Mouse (Mus musculus) ES-E14 (cell line): ENCODE measurements around the gene Gpr160. TPM values are rescaled to one million over a fixed set of nuclear protein-coding genes. Genes with fewer than 3 reads are reported as not detected.

Source experiments
- DNase-seq: peaks from one replicate; pipeline ENCODE4 v3.0.0-alpha.2; 2013; ENCODE audit warnings: low read depth, low spot score
- H3K27ac ChIP-seq: 2 replicates; pipeline ENCODE4 v1.5.1; 2012; ENCODE audit warnings: low read depth, mild to moderate bottlenecking, low read length, moderate library complexity, mixed read lengths; ENCODE audit not compliant: poor library complexity, insufficient read depth, severe bottlenecking
- H3K36me3 ChIP-seq: 2 replicates; pipeline ENCODE4 v1.6.1; 2012; ENCODE audit warnings: mild to moderate bottlenecking, low read length, moderate library complexity, mixed read lengths; ENCODE audit not compliant: control insufficient read depth, poor library complexity, insufficient read depth, severe bottlenecking
- H3K4me1 ChIP-seq, 2 experiments: fragments of 150-350 bp in 1 of 2; sonication (generic) in 1 of 2; 2 replicates each; pipeline ENCODE4 v1.6.1; 2012; ENCODE audit warnings: low read length in 2 of 2, mild to moderate bottlenecking in 1 of 2, mixed read lengths in 1 of 2; ENCODE audit not compliant: control insufficient read depth in 2 of 2, insufficient read depth in 2 of 2, poor library complexity in 1 of 2
- H3K4me3 ChIP-seq, 2 experiments: fragments of 150-350 bp in 1 of 2; sonication (generic) in 1 of 2; 2 replicates each; pipeline ENCODE4 v1.5.1; 2012; ENCODE audit warnings: low read length in 2 of 2, low read depth in 1 of 2, mild to moderate bottlenecking in 1 of 2, mixed read lengths in 1 of 2; ENCODE audit not compliant: insufficient read depth in 1 of 2, poor library complexity in 1 of 2, severe bottlenecking in 1 of 2
- H3K9ac ChIP-seq: 2 replicates; pipeline ENCODE4 v1.6.1; 2012; ENCODE audit warnings: low read depth, mild to moderate bottlenecking, low read length, mixed read lengths; ENCODE audit not compliant: poor library complexity, insufficient read depth, severe bottlenecking
- H3K9me3 ChIP-seq: fragments of 150-350 bp; sonication (generic); 2 replicates; pipeline ENCODE4 v1.6.1; 2012; ENCODE audit warnings: low read depth, mild to moderate bottlenecking, low read length; ENCODE audit not compliant: control insufficient read depth, insufficient read depth
- CHD2 ChIP-seq: IDR thresholded peaks from 2 replicates; pipeline ENCODE4 v1.6.1; 2014; ENCODE audit warnings: mild to moderate bottlenecking, low read depth, low read length, inconsistent platforms
- HCFC1 ChIP-seq: IDR thresholded peaks from 2 replicates; pipeline ENCODE4 v1.6.1; 2012; ENCODE audit warnings: low read length, inconsistent platforms, borderline replicate concordance; ENCODE audit not compliant: insufficient read depth
- MAFK ChIP-seq: IDR thresholded peaks from 2 replicates; pipeline ENCODE4 v1.6.1; 2014; ENCODE audit warnings: mild to moderate bottlenecking, low read depth, low read length, inconsistent platforms; ENCODE audit not compliant: insufficient read depth
- ZC3H11A ChIP-seq: IDR thresholded peaks from 2 replicates; pipeline ENCODE4 v1.6.1; 2012; ENCODE audit warnings: low read depth, mild to moderate bottlenecking, inconsistent platforms, low read length, borderline replicate concordance
- ZNF384 ChIP-seq: IDR thresholded peaks from 2 replicates; pipeline ENCODE4 v1.6.1; 2012; ENCODE audit warnings: low read depth, low read length, inconsistent platforms
- in situ Hi-C, 2 experiments: fragments of 600-800 bp; cut with MboI; formaldehyde crosslinking; loops; one replicate each; pipeline ENCODE4 v1.15.1; 2025; ENCODE audit warnings: low sequenced_read_pairs in 2 of 2, inconsistent platforms in 1 of 2; ENCODE audit not compliant: unreplicated experiment in 2 of 2
- total RNA-seq: library from RNA; depleted of rRNA; stranded (reverse); fragments of 300-350 nt; gene quantifications from 2 replicates; pipeline ENCODE4 v1.2.3, GENCODE M21; 2012; rRNA removed

The Gpr160 gene
- 12.6 and 15.8 TPM in 2 replicates for total RNA-seq

DNA sequence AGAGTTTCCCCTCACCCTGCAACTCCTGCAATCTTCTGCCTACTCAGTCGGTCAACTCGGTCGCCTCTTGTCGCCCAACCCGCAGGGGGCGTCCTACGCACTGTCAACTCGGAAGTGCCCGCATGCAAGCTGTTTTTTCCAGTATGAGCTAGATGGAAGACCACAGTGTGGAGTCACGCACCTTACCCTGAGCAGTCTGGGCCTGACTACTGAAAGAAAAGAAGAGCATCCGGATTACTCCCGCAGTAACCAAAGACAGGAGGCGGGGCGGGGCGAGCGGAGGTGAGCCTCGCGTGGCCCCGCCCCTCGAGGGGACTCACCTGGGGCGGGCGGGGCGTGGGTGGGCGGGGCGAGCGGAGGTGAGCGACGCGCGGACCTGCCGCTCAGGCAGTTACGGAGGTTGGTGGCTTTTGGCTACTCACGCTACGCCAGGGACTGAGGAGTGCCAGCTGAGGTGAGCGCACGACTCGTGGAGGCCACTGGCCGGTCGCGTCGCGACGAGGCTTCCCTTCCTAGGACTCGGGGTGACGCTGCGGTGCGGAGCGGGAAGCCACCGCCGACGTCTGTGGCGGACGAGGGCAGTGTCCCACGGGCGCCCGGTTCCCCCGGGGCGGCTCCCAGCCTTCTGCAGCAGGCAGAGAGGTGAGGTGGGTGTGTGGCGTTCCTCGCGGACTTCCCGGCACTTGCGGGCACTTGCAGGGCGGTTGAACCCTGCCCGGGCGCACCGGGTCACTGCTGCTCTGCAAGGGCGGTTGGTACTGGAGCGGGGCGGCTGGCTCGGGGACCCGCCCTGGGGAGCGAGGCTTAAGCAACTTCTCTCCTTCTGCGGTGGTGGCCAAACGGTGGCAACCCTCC is at the start of gene Gpr160:
TSS of gene Gpr160 (plus strand) at position 347 of the 855 bp plus-strand sequence.
- H3K9me3 ChIP-seq = no peaks in the 10 kb centered on the region
- in situ Hi-C loops = no loop called here
- H3K4me3 ChIP-seq = peak within 1 kb of the TSS; percentile 89
- H3K9ac ChIP-seq = peak within 1 kb of the TSS; percentile 86
- no peak for TF ChIP-seq MAFK
- TF ChIP-seq HCFC1 = no peak; the same call in 1 of the 2 replicates
- no peak for TF ChIP-seq ZNF384
- TF ChIP-seq ZC3H11A = no peak
- TF ChIP-seq CHD2 = no peak
- H3K4me1 ChIP-seq = peaks cover 3 to 7% of the 10 kb centered on the region in 2 experiments; a peak in 3 of 4 replicates
- H3K27ac ChIP-seq = peak within 1 kb of the TSS; percentile 35; the same call in 1 of the 2 replicates
- no peaks in the 10 kb centered on the region for H3K36me3 ChIP-seq
- peak; percentile 69 for DNase-seq

DNA sequence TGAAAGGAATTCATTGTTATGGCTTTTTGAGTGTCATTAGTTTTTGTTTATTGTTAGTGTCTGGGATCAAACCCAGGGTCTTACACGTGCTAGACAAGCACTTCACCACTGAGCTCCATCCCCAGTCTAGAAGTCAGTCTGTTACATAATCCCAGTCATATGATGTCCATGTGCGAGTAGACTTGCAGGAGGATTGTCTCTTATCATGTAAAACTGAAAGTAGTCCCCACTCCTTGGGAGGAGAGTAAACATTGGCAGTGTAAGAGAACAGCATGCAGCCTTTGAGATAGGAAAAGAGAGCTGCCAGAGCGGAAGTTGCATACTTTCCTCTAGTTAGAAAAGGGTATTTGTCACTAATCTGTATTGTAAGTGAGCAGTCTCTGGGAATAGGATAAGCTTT is 42.9 kb upstream of the Gpr160 start:
- Histone ChIP-seq H3K36me3 (peaks cover 10% of the 10 kb centered on the region), H3K4me3 (no peak overlapping the region), H3K9me3 (no peaks in the 10 kb centered on the region), H3K9ac (no peak overlapping the region), H3K27ac (no peak overlapping the region), H3K4me1 (no peaks in the 10 kb centered on the region)
- DNase-seq = no peak
- in situ Hi-C loops = no loop called here
- TF ChIP-seq HCFC1 (no peak), ZNF384 (no peak), MAFK (no peak), ZC3H11A (no peak), CHD2 (no peak)

DNA sequence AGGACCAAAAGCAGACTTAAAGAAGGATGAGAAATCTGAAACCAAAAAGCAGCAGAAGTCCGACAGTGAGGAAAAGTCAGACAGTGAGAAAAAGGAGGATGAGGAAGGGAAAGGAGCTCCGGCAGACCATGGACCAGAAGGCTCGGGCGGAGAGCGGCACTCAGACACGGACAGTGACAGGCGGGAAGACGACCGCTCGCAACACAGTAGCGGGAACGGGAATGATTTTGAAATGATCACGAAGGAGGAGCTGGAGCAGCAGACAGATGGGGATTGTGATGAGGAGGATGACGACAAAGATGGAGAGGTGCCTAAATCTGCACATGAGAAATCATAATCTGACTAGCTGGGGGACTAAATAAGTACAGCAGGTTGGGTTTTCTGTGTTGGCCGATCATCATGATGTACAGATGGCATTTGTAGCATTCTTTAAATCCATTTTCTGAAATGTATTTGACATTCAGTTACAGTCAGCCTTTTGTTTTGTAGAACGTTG is 37.1 kb upstream of the Gpr160 start:
- TF ChIP-seq MAFK = no peak
- TF ChIP-seq ZC3H11A = no peak
- TF ChIP-seq HCFC1 = no peak
- TF ChIP-seq CHD2 = no peak
- TF ChIP-seq ZNF384 = no peak
- H3K9me3 ChIP-seq = no peaks in the 10 kb centered on the region
- H3K36me3 ChIP-seq = peaks cover 14% of the 10 kb centered on the region
- H3K4me1 ChIP-seq = no peaks in the 10 kb centered on the region
- no peak overlapping the region for H3K27ac ChIP-seq
- no peak for DNase-seq
- no peak overlapping the region for H3K9ac ChIP-seq
- no peak overlapping the region for H3K4me3 ChIP-seq
- in situ Hi-C loops = no loop called here

DNA sequence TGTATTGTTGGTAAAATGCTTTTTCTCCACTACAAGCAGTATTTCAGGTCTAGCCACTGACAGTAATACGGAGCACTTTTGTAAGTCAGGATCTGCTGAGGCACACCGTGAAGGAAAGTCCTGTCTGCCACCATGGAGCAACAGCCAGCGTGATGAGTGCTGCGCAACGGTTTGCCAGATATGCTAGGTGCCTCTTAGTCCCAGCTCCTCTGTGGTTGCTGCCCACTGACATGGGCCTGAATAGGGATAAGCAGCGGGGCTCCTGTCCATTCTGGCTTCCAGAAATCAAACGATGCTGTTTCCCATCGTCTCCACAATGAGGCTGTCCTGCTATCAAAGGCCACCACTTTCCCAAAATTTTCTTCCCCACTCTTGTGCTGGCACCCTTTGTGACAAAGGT is 33.6 kb upstream of the Gpr160 start:
- no peaks in the 10 kb centered on the region for H3K9me3 ChIP-seq
- no peak overlapping the region for H3K4me3 ChIP-seq
- H3K4me1 ChIP-seq = no peaks in the 10 kb centered on the region
- no peak for DNase-seq
- H3K9ac ChIP-seq = no peak overlapping the region
- TF ChIP-seq MAFK = no peak
- H3K36me3 ChIP-seq = peaks cover 11% of the 10 kb centered on the region
- H3K27ac ChIP-seq = no peak overlapping the region
- in situ Hi-C loops = no loop called here

DNA sequence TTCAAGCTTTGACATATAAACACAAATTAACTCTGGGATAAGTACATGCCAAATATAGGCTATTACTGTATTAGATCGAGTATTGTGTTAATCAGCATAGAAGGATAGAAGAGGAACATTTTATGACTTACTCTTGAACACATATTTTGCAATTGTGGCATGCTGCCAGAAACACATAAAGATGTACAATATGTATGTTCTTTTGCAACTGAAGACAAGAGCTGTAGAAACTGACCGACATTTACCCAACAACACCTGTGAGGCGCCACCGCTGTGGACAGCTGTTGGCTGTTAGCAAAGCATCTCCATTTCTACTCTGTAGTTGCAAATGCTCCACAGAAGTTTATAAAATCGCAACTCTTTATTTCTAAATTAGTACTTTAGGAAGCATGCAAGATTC is 29.7 kb upstream of the Gpr160 start:
- Histone ChIP-seq H3K4me3 (no peak overlapping the region), H3K4me1 (no peaks in the 10 kb centered on the region), H3K36me3 (no peaks in the 10 kb centered on the region), H3K9ac (no peak overlapping the region), H3K27ac (no peak overlapping the region), H3K9me3 (no peaks in the 10 kb centered on the region)
- in situ Hi-C loops = no loop called here
- TF ChIP-seq MAFK (no peak), HCFC1 (no peak), CHD2 (no peak), ZNF384 (no peak), ZC3H11A (no peak)
- no peak for DNase-seq
